Mouse (Mus musculus) CH12.LX (cell line): Measurements from ENCODE around the gene Atpaf1. TPM values are rescaled to one million over a fixed set of nuclear protein-coding genes. Genes with fewer than 3 reads are reported as not detected.

Source experiments
- DNase-seq: peaks from one replicate; pipeline ENCODE4 v3.0.0-alpha.2; 2013; ENCODE audit errors: extremely low read depth
- H3K27ac ChIP-seq: 2 replicates; pipeline ENCODE4 v1.5.1; 2012; ENCODE audit warnings: low read depth, mild to moderate bottlenecking, control low read depth, moderate library complexity; ENCODE audit not compliant: insufficient read depth
- H3K27me3 ChIP-seq: replicated peaks from 2 replicates; pipeline ENCODE3; 2012; ENCODE audit warnings: inconsistent platforms
- H3K36me3 ChIP-seq, 2 experiments: replicated peaks in 1 of 2; 2 replicates each; pipeline versions ENCODE3 to v1.6.1; 2012; ENCODE audit warnings: inconsistent platforms in 1 of 2, low read length in 1 of 2, mild to moderate bottlenecking in 1 of 2, mixed read lengths in 1 of 2, moderate library complexity in 1 of 2; ENCODE audit not compliant: control insufficient read depth in 1 of 2, insufficient read depth in 1 of 2
- H3K4me1 ChIP-seq, 2 experiments: 2 replicates each; pipeline ENCODE4 v1.6.1; 2012; ENCODE audit warnings: inconsistent platforms in 1 of 2, moderate library complexity in 1 of 2; ENCODE audit not compliant: insufficient read depth in 2 of 2, control insufficient read depth in 1 of 2
- H3K4me2 ChIP-seq: 2 replicates; pipeline ENCODE4 v1.6.1; 2012; ENCODE audit warnings: low read depth, mild to moderate bottlenecking, control low read depth; ENCODE audit not compliant: poor library complexity, insufficient read depth, severe bottlenecking
- H3K4me3 ChIP-seq, 3 experiments: fragments of 150-350 bp in 1 of 3; sonication (generic) in 1 of 3; replicated peaks in 1 of 3; 2 replicates each; pipeline versions ENCODE3 to v1.5.1; 2011 to 2012; ENCODE audit warnings: low read depth in 2 of 3, low read length in 2 of 3, mild to moderate bottlenecking in 2 of 3, moderate library complexity in 2 of 3, control low read depth in 1 of 3, improper control_type of control experiment in 1 of 3, inconsistent platforms in 1 of 3, mixed read lengths in 1 of 3; ENCODE audit not compliant: poor library complexity in 1 of 3
- H3K79me2 ChIP-seq: replicated peaks from 2 replicates; pipeline ENCODE4 v1.6.1; 2012; ENCODE audit warnings: mild to moderate bottlenecking, moderate library complexity; ENCODE audit not compliant: control insufficient read depth, poor library complexity, insufficient read depth, severe bottlenecking; ENCODE audit errors: extremely low read depth
- H3K9ac ChIP-seq: 2 replicates; pipeline ENCODE4 v1.6.1; 2012; ENCODE audit warnings: low read depth, mild to moderate bottlenecking, control low read depth, moderate library complexity; ENCODE audit not compliant: insufficient read depth
- H3K9me3 ChIP-seq: replicated peaks from 2 replicates; pipeline ENCODE3; 2012; ENCODE audit warnings: low read length, inconsistent platforms, mixed read lengths
- CTCF ChIP-seq, 2 experiments: IDR thresholded peaks in 1 of 2; conservative IDR thresholded peaks in 1 of 2; 2 replicates each; pipeline ENCODE4 v1.5.1; 2011 to 2012; ENCODE audit warnings: low read depth in 2 of 2, low read length in 2 of 2, improper control_type of control experiment in 1 of 2, inconsistent platforms in 1 of 2, mild to moderate bottlenecking in 1 of 2, moderate library complexity in 1 of 2
- ELF1 ChIP-seq: IDR thresholded peaks from 2 replicates; pipeline ENCODE4 v1.6.1; 2014; ENCODE audit warnings: low read depth, mild to moderate bottlenecking, inconsistent platforms, low read length, improper control_type of control experiment
- EP300 ChIP-seq: IDR thresholded peaks from 2 replicates; pipeline ENCODE4 v1.6.1; 2011; ENCODE audit warnings: low read length, improper control_type of control experiment
- JUN ChIP-seq: IDR thresholded peaks from 2 replicates; pipeline ENCODE4 v1.6.1; 2011; ENCODE audit warnings: low read depth, mild to moderate bottlenecking, low read length, improper control_type of control experiment, moderate library complexity; ENCODE audit not compliant: insufficient read depth
- MYC ChIP-seq: IDR thresholded peaks from 2 replicates; pipeline ENCODE4 v1.6.1; 2011; ENCODE audit warnings: low read depth, mild to moderate bottlenecking, improper control_type of control experiment, low read length
- NELFE ChIP-seq: IDR thresholded peaks from 2 replicates; pipeline ENCODE4 v1.6.1; 2011; ENCODE audit warnings: low read depth, low read length, improper control_type of control experiment
- POLR2A ChIP-seq: IDR thresholded peaks from 2 replicates; pipeline ENCODE4 v1.6.1; 2011; ENCODE audit warnings: low read depth, mild to moderate bottlenecking, improper control_type of control experiment, low read length
- POLR2AphosphoS2 ChIP-seq: IDR thresholded peaks from 2 replicates; pipeline ENCODE4 v1.6.1; 2011; ENCODE audit warnings: low read depth, low read length, improper control_type of control experiment
- RAD21 ChIP-seq: IDR thresholded peaks from 2 replicates; pipeline ENCODE4 v1.6.1; 2011; ENCODE audit warnings: low read depth, mild to moderate bottlenecking, low read length, improper control_type of control experiment, moderate library complexity
- RCOR1 ChIP-seq: conservative IDR thresholded peaks from 2 replicates; pipeline ENCODE4 v1.6.1; 2012; ENCODE audit warnings: low read depth, mild to moderate bottlenecking, inconsistent platforms, low read length, improper control_type of control experiment
- SMC3 ChIP-seq: IDR thresholded peaks from 2 replicates; pipeline ENCODE4 v1.6.1; 2011; ENCODE audit warnings: low read depth, low read length, improper control_type of control experiment
- TBP ChIP-seq: conservative IDR thresholded peaks from 2 replicates; pipeline ENCODE4 v1.6.1; 2011; ENCODE audit warnings: low read depth, low read length, improper control_type of control experiment
- TCF12 ChIP-seq: IDR thresholded peaks from 2 replicates; pipeline ENCODE4 v1.6.1; 2014; ENCODE audit warnings: low read depth, mild to moderate bottlenecking, inconsistent platforms, low read length, improper control_type of control experiment
- UBTF ChIP-seq: IDR thresholded peaks from 2 replicates; pipeline ENCODE4 v1.6.1; 2012; ENCODE audit warnings: low read depth, mild to moderate bottlenecking, inconsistent platforms, low read length, improper control_type of control experiment, moderate library complexity
- dilution Hi-C: fragments of 300-500 bp; cut with MboI; formaldehyde crosslinking; loops from 2 replicates; pipeline ENCODE4 v1.14.3; 2020; ENCODE audit warnings: low sequenced_read_pairs; ENCODE audit not compliant: extremely low pct_unique_long_range_greater_than_20kb, extremely low pct_ligation_motif_present
- in situ Hi-C: fragments of 300-500 bp; cut with MboI; formaldehyde crosslinking; loops from 3 replicates; pipeline ENCODE4 v1.14.3; 2019; ENCODE audit warnings: low sequenced_read_pairs, low pct_ligation_motif_present, low pct_unique_long_range_greater_than_20kb, mixed read lengths
- polyA plus RNA-seq: library from polyadenylated mRNA; unstranded; fragments of >175 nt; gene quantifications from 2 replicates; pipeline ENCODE4 v1.2.1, GENCODE M21; 2012; ENCODE audit warnings: low read depth; ENCODE audit not compliant: insufficient read length
- total RNA-seq, 2 experiments: library from RNA; depleted of rRNA; stranded (reverse); fragments of 300-350 nt in 1 of 2; fragments of >200 nt in 1 of 2; gene quantifications; 2 replicates each; pipeline ENCODE4 v1.2.3; 2012 to 2014

Atpaf1 gene
- total and polyA plus RNA-seq, 3 experiments: 24.3 to 36.3 (median 27.7) TPM

GRCm38 (mm10) chr4:115863352-115863751 is 78.7 kb downstream of the Atpaf1 start:
- H3K79me2 ChIP-seq: no peaks in the 10 kb centered on the region
- no peaks in the 10 kb centered on the region for H3K9me3 ChIP-seq
- peaks cover 2 to 12% of the 10 kb centered on the region in 2 experiments for H3K4me1 ChIP-seq
- in situ Hi-C loops: no loop called here
- H3K4me2 ChIP-seq: no peak overlapping the region
- peaks cover 81 to 95% of the 10 kb centered on the region in 2 experiments for H3K36me3 ChIP-seq
- no peak for TF ChIP-seq TBP
- TF ChIP-seq NELFE: no peak
- TF ChIP-seq EP300: no peak
- TF ChIP-seq, all 38 proteins: peak for 0
- Histone ChIP-seq H3K27ac (no peak overlapping the region), H3K27me3 (no peaks in the 10 kb centered on the region), H3K9ac (no peak overlapping the region), H3K4me3 (no peak overlapping the region)
- DNase-seq: no peak
- dilution Hi-C loops: no loop called here

- Histone ChIP-seq H3K27me3 (no peaks in the 10 kb centered on the region), H3K4me2 (no peak overlapping the region), H3K9me3 (no peaks in the 10 kb centered on the region), H3K79me2 (no peaks in the 10 kb centered on the region), H3K9ac (no peak overlapping the region), H3K36me3 (peaks cover 81 to 96% of the 10 kb centered on the region in 2 experiments), H3K4me3 (no peak overlapping the region), H3K27ac (no peak overlapping the region), H3K4me1 (peaks cover 0 to 10% of the 10 kb centered on the region in 2 experiments; a peak in 2 of 4 replicates)
- in situ Hi-C loops (no loop called here), dilution Hi-C loops (no loop called here)
- DNase-seq: no peak
- TF ChIP-seq POLR2A: no peak
- TF ChIP-seq JUN: no peak
- no peak for TF ChIP-seq POLR2AphosphoS2
- no peak for TF ChIP-seq UBTF
- TF ChIP-seq RCOR1: no peak
- no peak for TF ChIP-seq SMC3
- TF ChIP-seq RAD21: no peak
- TF ChIP-seq TCF12: no peak
- no peak for TF ChIP-seq EP300
- TF ChIP-seq ELF1: no peak
- TF ChIP-seq MYC: no peak
- no peak for TF ChIP-seq CTCF (conservative IDR thresholded peaks at IDR 0.05 in 1 of 2, IDR thresholded peaks at IDR 0.05 in 1 of 2; ENCODE audit: low read depth in 2 of 2, low read length in 2 of 2)
Measured at GRCm38 (mm10) chr4:115863880-115864279, 79.3 kb downstream of the Atpaf1 start.

Other genes starting within 250 kb of the Atpaf1 start
- not detected in 2 replicates for gene Cyp4a31, start 221.2 kb upstream of the Atpaf1 start, total RNA-seq (2012; rRNA removed)
- gene Cyp4a31, start 221.2 kb upstream of the Atpaf1 start, total RNA-seq (2014; rRNA removed): not detected in 2 replicates
- gene Cyp4a31, start 221.2 kb upstream of the Atpaf1 start, polyA plus RNA-seq: not detected in 2 replicates
- gene Cyp4a32, start 183.8 kb upstream of the Atpaf1 start, total RNA-seq (2012; rRNA removed): not detected in 2 replicates
- gene Cyp4a32, start 183.8 kb upstream of the Atpaf1 start, total RNA-seq (2014; rRNA removed): not detected in 2 replicates
- gene Cyp4a32, start 183.8 kb upstream of the Atpaf1 start, polyA plus RNA-seq: not detected in 2 replicates
- not detected in 2 replicates for gene Cyp4b1, start 137.1 kb upstream of the Atpaf1 start, total RNA-seq (2012; rRNA removed)
- gene Cyp4b1, start 137.1 kb upstream of the Atpaf1 start, total RNA-seq (2014; rRNA removed): not detected in 2 replicates
- not detected in 2 replicates for gene Cyp4b1, start 137.1 kb upstream of the Atpaf1 start, polyA plus RNA-seq
- 12.3 and 12.9 TPM in 2 replicates for gene Efcab14, start 47.1 kb upstream of the Atpaf1 start, total RNA-seq (2012; rRNA removed)
- 12.4 and 13.5 TPM in 2 replicates for gene Efcab14, start 47.1 kb upstream of the Atpaf1 start, total RNA-seq (2014; rRNA removed)
- 18.3 and 23.0 TPM in 2 replicates for gene Efcab14, start 47.1 kb upstream of the Atpaf1 start, polyA plus RNA-seq
- 0.17 TPM in 1 of 2 replicates, not detected in the other for gene Tex38, start 3.8 kb upstream of the Atpaf1 start, total RNA-seq (2012; rRNA removed)
- not detected in 2 replicates for gene Tex38, start 3.8 kb upstream of the Atpaf1 start, total RNA-seq (2014; rRNA removed)
- gene Tex38, start 3.8 kb upstream of the Atpaf1 start, polyA plus RNA-seq: 0.30 and 0.52 TPM in 2 replicates
- 9.2 and 9.3 TPM in 2 replicates for gene Mob3c, start 43.3 kb downstream of the Atpaf1 start, total RNA-seq (2012; rRNA removed)
- gene Mob3c, start 43.3 kb downstream of the Atpaf1 start, total RNA-seq (2014; rRNA removed): 7.4 and 7.8 TPM in 2 replicates
- gene Mob3c, start 43.3 kb downstream of the Atpaf1 start, polyA plus RNA-seq: 5.9 and 9.2 TPM in 2 replicates
- gene Mknk1, start 54.4 kb downstream of the Atpaf1 start, total RNA-seq (2012; rRNA removed): 34.7 and 39.0 TPM in 2 replicates
- gene Mknk1, start 54.4 kb downstream of the Atpaf1 start, total RNA-seq (2014; rRNA removed): 15.7 and 17.8 TPM in 2 replicates
- gene Mknk1, start 54.4 kb downstream of the Atpaf1 start, polyA plus RNA-seq: 31.5 and 38.5 TPM in 2 replicates
- not detected in 2 replicates for gene Kncn, start 99.6 kb downstream of the Atpaf1 start, total RNA-seq (2012; rRNA removed)
- not detected in 2 replicates for gene Kncn, start 99.6 kb downstream of the Atpaf1 start, total RNA-seq (2014; rRNA removed)
- gene Kncn, start 99.6 kb downstream of the Atpaf1 start, polyA plus RNA-seq: not detected in 2 replicates
- not detected in 2 replicates for gene 6430628N08Rik, start 105.9 kb downstream of the Atpaf1 start, total RNA-seq (2012; rRNA removed)
- not detected in 2 replicates for gene 6430628N08Rik, start 105.9 kb downstream of the Atpaf1 start, total RNA-seq (2014; rRNA removed)
- not detected in 2 replicates for gene 6430628N08Rik, start 105.9 kb downstream of the Atpaf1 start, polyA plus RNA-seq
- gene Dmbx1, start 155.1 kb downstream of the Atpaf1 start, total RNA-seq (2012; rRNA removed): not detected in 2 replicates
- gene Dmbx1, start 155.1 kb downstream of the Atpaf1 start, total RNA-seq (2014; rRNA removed): not detected in 2 replicates
- not detected in 2 replicates for gene Dmbx1, start 155.1 kb downstream of the Atpaf1 start, polyA plus RNA-seq
- 9.9 and 15.1 TPM in 2 replicates for gene Faah, start 233.1 kb downstream of the Atpaf1 start, total RNA-seq (2012; rRNA removed)
- 3.4 and 3.5 TPM in 2 replicates for gene Faah, start 233.1 kb downstream of the Atpaf1 start, total RNA-seq (2014; rRNA removed)
- 12.1 and 13.3 TPM in 2 replicates for gene Faah, start 233.1 kb downstream of the Atpaf1 start, polyA plus RNA-seq